Mouse (Mus musculus): Measurements from ENCODE around the gene Nelfb. TPM values are rescaled to one million over a fixed set of nuclear protein-coding genes. Genes with fewer than 3 reads are reported as not detected.
A peak's percentile ranks its signal among the peaks of the same experiment; 100 is the strongest.

Nelfb gene
- total and polyA plus RNA-seq, 3 experiments: 36.3 to 57.4 (median 38.2) TPM

- DNase-seq: peak; percentile 93
Observed at GRCm38 (mm10) chr2:25196172-25196954, 14.9 kb downstream of the Nelfb start, which contains the start of gene Tor4a. Tor4a (minus strand) TSS chr2:25196886.

GRCm38 (mm10) chr2:25195211-25196156 lies 15.8 kb downstream of the Nelfb start:
- peak; percentile 89 for DNase-seq

- peak; percentile 30 for DNase-seq
Observed at GRCm38 (mm10) chr2:25194486-25195171, 16.7 kb downstream of the Nelfb start.

GRCm38 (mm10) chr2:25194006-25194405 lies 17.3 kb downstream of the Nelfb start:
- DNase-seq: no peak

GRCm38 (mm10) chr2:25193330-25193770 lies 17.9 kb downstream of the Nelfb start:
- peak; percentile 85 for DNase-seq

GRCm38 (mm10) chr2:25187841-25188240 lies 23.4 kb downstream of the Nelfb start:
- DNase-seq: no peak

- no peak for DNase-seq
Observed at GRCm38 (mm10) chr2:25186575-25186930, 24.7 kb downstream of the Nelfb start.

- peak; percentile 59 for DNase-seq
Observed at GRCm38 (mm10) chr2:25185625-25186574, 25.4 kb downstream of the Nelfb start.

- no peak for DNase-seq
Observed at GRCm38 (mm10) chr2:25184496-25184895, 26.8 kb downstream of the Nelfb start.

GRCm38 (mm10) chr2:25183336-25183735 lies 28.0 kb downstream of the Nelfb start:
- no peak for DNase-seq

- no peak for DNase-seq
Observed at GRCm38 (mm10) chr2:25182664-25183063, 28.6 kb downstream of the Nelfb start.

- DNase-seq: no peak
Observed at GRCm38 (mm10) chr2:25181891-25182397, 29.3 kb downstream of the Nelfb start.

- DNase-seq: peak; percentile 49
Observed at GRCm38 (mm10) chr2:25180973-25181890, 30.1 kb downstream of the Nelfb start.

GRCm38 (mm10) chr2:25180478-25180903 lies 30.8 kb downstream of the Nelfb start, which contains the start of gene Nrarp:
Nrarp (plus strand) TSS chr2:25180758.
- peak; percentile 93 for DNase-seq

- DNase-seq: no peak
Observed at GRCm38 (mm10) chr2:25179566-25180217, 31.6 kb downstream of the Nelfb start.

- no peak for DNase-seq
Observed at GRCm38 (mm10) chr2:25178285-25178972, 32.9 kb downstream of the Nelfb start.

- peak; percentile 36 for DNase-seq
Observed at GRCm38 (mm10) chr2:25177685-25178084, 33.6 kb downstream of the Nelfb start.

- no peak for DNase-seq
Observed at GRCm38 (mm10) chr2:25177076-25177475, 34.2 kb downstream of the Nelfb start.
